Mouse (Mus musculus) forebrain, embryonic 14.5 days (tissue): ENCODE results near the gene Dph1. TPM values are rescaled to one million over a fixed set of nuclear protein-coding genes. Genes with fewer than 3 reads are reported as not detected.

Experiments
- ATAC-seq: fragments of 200-750 bp; cut with Nextera tagmentation; 2 replicates; pipeline ENCODE4 v1.8.0; 2017; ENCODE audit warnings: mild to moderate bottlenecking, moderate library complexity
- DNase-seq: peaks from one replicate; pipeline ENCODE4 v3.0.0-alpha.2; 2015; ENCODE audit warnings: low spot score
- H3K27ac ChIP-seq: fragments of 300-500 bp; sonication (generic); 2 replicates; pipeline ENCODE4 v1.5.1; 2014; ENCODE audit warnings: low read depth, mild to moderate bottlenecking, control low read depth, low read length, moderate library complexity
- H3K27me3 ChIP-seq: fragments of 300-500 bp; sonication (generic); replicated peaks from 2 replicates; pipeline ENCODE4 v1.6.1; 2014; ENCODE audit warnings: low read length, control low read depth, mixed read lengths; ENCODE audit not compliant: control insufficient read depth, insufficient read depth
- H3K36me3 ChIP-seq: fragments of 300-500 bp; sonication (generic); 2 replicates; pipeline ENCODE4 v1.6.1; 2014; ENCODE audit warnings: low read length, control low read depth; ENCODE audit not compliant: control insufficient read depth, insufficient read depth
- H3K4me1 ChIP-seq: fragments of 300-500 bp; sonication (generic); 2 replicates; pipeline ENCODE4 v1.6.1; 2014; ENCODE audit warnings: antibody characterized with exemption, low read length, control low read depth; ENCODE audit not compliant: control insufficient read depth, insufficient read depth
- H3K4me2 ChIP-seq: fragments of 300-500 bp; sonication (generic); 2 replicates; pipeline ENCODE4 v1.6.1; 2014; ENCODE audit warnings: mild to moderate bottlenecking, control low read depth, low read length
- H3K4me3 ChIP-seq: fragments of 300-500 bp; sonication (generic); 2 replicates; pipeline ENCODE4 v1.5.1; 2014; ENCODE audit warnings: low read depth, low read length, control low read depth
- H3K9ac ChIP-seq: fragments of 300-500 bp; sonication (generic); 2 replicates; pipeline ENCODE4 v1.6.1; 2014; ENCODE audit warnings: mild to moderate bottlenecking, low read length, control low read depth, moderate library complexity
- H3K9me3 ChIP-seq: fragments of 300-500 bp; sonication (generic); replicated peaks from 2 replicates; pipeline ENCODE4 v1.6.1; 2016; ENCODE audit warnings: low read length, control low read depth, mixed read lengths; ENCODE audit not compliant: control insufficient read depth
- WGBS: fragments of 180-500 bp; shearing (Covaris S2); extraction: QIAGEN DNeasy Blood & Tissue Kit; methylation state at CpG from one replicate; pipeline ENCODE4 v1.1.7; 2014; 5-methylcytosine and 5-hydroxymethylcytosine counted together
- polyA plus RNA-seq: library from polyadenylated mRNA; unstranded; fragments of >200 nt; fragmentation: Nextera tagmentation; extraction: Ambion mirVana; gene quantifications from 2 replicates; pipeline ENCODE4 v1.2.1, GENCODE M21; 2014

The Dph1 gene
- polyA plus RNA-seq, 1 experiment from 2014 or later: 17.6 TPM

- H3K27ac ChIP-seq: no peak overlapping the region
- peaks cover 28% of the 10 kb centered on the region for H3K36me3 ChIP-seq
- WGBS: 83% methylated on average over 1 of the region's 1 CpGs
- H3K4me1 ChIP-seq: peaks cover 7% of the 10 kb centered on the region; the same call in 1 of the 2 replicates
- H3K9me3 ChIP-seq: no peaks in the 10 kb centered on the region
- H3K9ac ChIP-seq: no peak overlapping the region
- H3K4me2 ChIP-seq: no peak overlapping the region
- no peak overlapping the region for H3K4me3 ChIP-seq
- no peaks in the 10 kb centered on the region for H3K27me3 ChIP-seq
- no peak for DNase-seq
- ATAC-seq: no peak
These were observed 40.7 kb downstream of the Dph1 start for GRCm38 (mm10) chr11:75150346-75150745.

GRCm38 (mm10) chr11:75148332-75149035 is 42.6 kb downstream of the Dph1 start:
- ATAC-seq (no peak), DNase-seq (no peak)
- Histone ChIP-seq H3K4me3 (no peak overlapping the region), H3K36me3 (peaks cover 40% of the 10 kb centered on the region), H3K27ac (no peak overlapping the region), H3K4me2 (no peak overlapping the region), H3K9me3 (no peaks in the 10 kb centered on the region), H3K4me1 (peaks cover 7% of the 10 kb centered on the region; the same call in 1 of the 2 replicates), H3K9ac (no peak overlapping the region), H3K27me3 (no peaks in the 10 kb centered on the region)
- WGBS: 86% methylated on average over 11 of the region's 11 CpGs

GRCm38 (mm10) chr11:75147846-75148168 is 43.2 kb downstream of the Dph1 start:
- 60% methylated on average over 3 of the region's 3 CpGs for WGBS
- ATAC-seq (peak; percentile 26; the same call in 1 of the 2 replicates), DNase-seq (no peak)
- Histone ChIP-seq H3K9ac (no peak overlapping the region), H3K4me3 (no peak overlapping the region), H3K27me3 (no peaks in the 10 kb centered on the region), H3K4me1 (peaks cover 7% of the 10 kb centered on the region; the same call in 1 of the 2 replicates), H3K36me3 (peaks cover 39% of the 10 kb centered on the region), H3K9me3 (no peaks in the 10 kb centered on the region), H3K27ac (peak overlapping the region; percentile 22), H3K4me2 (no peak overlapping the region)

- Histone ChIP-seq H3K36me3 (peaks cover 41% of the 10 kb centered on the region), H3K27ac (peak overlapping the region; percentile 55), H3K9me3 (no peaks in the 10 kb centered on the region), H3K4me1 (peaks cover 7% of the 10 kb centered on the region; the same call in 1 of the 2 replicates), H3K27me3 (no peaks in the 10 kb centered on the region), H3K4me2 (no peak overlapping the region), H3K4me3 (no peak overlapping the region), H3K9ac (no peak overlapping the region)
- 28% methylated on average over 11 of the region's 11 CpGs for WGBS
- DNase-seq (peak; percentile 62), ATAC-seq (peak; percentile 75)
These were observed 43.8 kb downstream of the Dph1 start for GRCm38 (mm10) chr11:75147106-75147845.

GRCm38 (mm10) chr11:75145841-75146240 is 45.2 kb downstream of the Dph1 start:
- no peak overlapping the region for H3K4me2 ChIP-seq
- H3K4me1 ChIP-seq: peaks cover 7% of the 10 kb centered on the region; the same call in 1 of the 2 replicates
- peaks cover 38% of the 10 kb centered on the region for H3K36me3 ChIP-seq
- H3K27ac ChIP-seq: no peak overlapping the region
- no peaks in the 10 kb centered on the region for H3K9me3 ChIP-seq
- no peaks in the 10 kb centered on the region for H3K27me3 ChIP-seq
- H3K9ac ChIP-seq: no peak overlapping the region
- 91% methylated on average over 2 of the region's 2 CpGs for WGBS
- no peak overlapping the region for H3K4me3 ChIP-seq
- DNase-seq (no peak), ATAC-seq (no peak)

GRCm38 (mm10) chr11:75142749-75143148 is 48.3 kb downstream of the Dph1 start:
- Histone ChIP-seq H3K9me3 (no peaks in the 10 kb centered on the region), H3K4me1 (peaks cover 5% of the 10 kb centered on the region; the same call in 1 of the 2 replicates), H3K9ac (no peak overlapping the region), H3K27ac (no peak overlapping the region), H3K4me2 (no peak overlapping the region), H3K4me3 (no peak overlapping the region), H3K27me3 (no peaks in the 10 kb centered on the region), H3K36me3 (peaks cover 34% of the 10 kb centered on the region)
- ATAC-seq (no peak), DNase-seq (no peak)
- 92% methylated on average over 4 of the region's 4 CpGs for WGBS

GRCm38 (mm10) chr11:75141913-75142312 is 49.1 kb downstream of the Dph1 start:
- Histone ChIP-seq H3K4me2 (no peak overlapping the region), H3K4me3 (no peak overlapping the region), H3K27me3 (no peaks in the 10 kb centered on the region), H3K36me3 (peaks cover 35% of the 10 kb centered on the region), H3K4me1 (peaks cover 2% of the 10 kb centered on the region; the same call in 1 of the 2 replicates), H3K27ac (no peak overlapping the region), H3K9me3 (no peaks in the 10 kb centered on the region), H3K9ac (no peak overlapping the region)
- ATAC-seq: no peak
- no peak for DNase-seq
- WGBS: 79% methylated on average over 1 of the region's 1 CpGs

- H3K9ac ChIP-seq: no peak overlapping the region
- H3K4me3 ChIP-seq: no peak overlapping the region
These were observed 50.0 kb downstream of the Dph1 start for GRCm38 (mm10) chr11:75141038-75141437.

GRCm38 (mm10) chr11:75140431-75140830 is 50.6 kb downstream of the Dph1 start:
- 81% methylated on average over 5 of the region's 5 CpGs for WGBS
- no peak for DNase-seq
- Histone ChIP-seq H3K4me3 (no peak overlapping the region), H3K36me3 (peaks cover 33% of the 10 kb centered on the region), H3K4me2 (no peak overlapping the region), H3K27me3 (no peaks in the 10 kb centered on the region), H3K9ac (no peak overlapping the region), H3K4me1 (no peaks in the 10 kb centered on the region), H3K27ac (0 out of 2 replicates have a peak overlapping the region, but pooled peaks have one; percentile 1), H3K9me3 (no peaks in the 10 kb centered on the region)
- ATAC-seq: no peak

More at GRCm38 (mm10) chr11:75141038-75141437, 50.0 kb downstream of the Dph1 start:
- Histone ChIP-seq H3K36me3 (peaks cover 37% of the 10 kb centered on the region), H3K4me1 (no peaks in the 10 kb centered on the region), H3K27ac (no peak overlapping the region), H3K4me2 (no peak overlapping the region), H3K9me3 (no peaks in the 10 kb centered on the region), H3K27me3 (no peaks in the 10 kb centered on the region)
- WGBS: 82% methylated on average over 3 of the region's 3 CpGs
- ATAC-seq (no peak), DNase-seq (no peak)
